Mouse (Mus musculus) cortical plate, adult 2 months (tissue): ENCODE data around the gene Mei1.

ENCODE experiments used
- CTCF ChIP-seq: fragments of 200-500 bp; IDR thresholded peaks from 2 replicates; pipeline ENCODE4 v1.5.1; 2011; ENCODE audit warnings: mild to moderate bottlenecking, control low read depth, low read length; ENCODE audit not compliant: insufficient read depth; ENCODE audit errors: extremely low read depth
- POLR2A ChIP-seq: fragments of 200-500 bp; IDR thresholded peaks from 2 replicates; pipeline ENCODE4 v1.6.1; 2011; ENCODE audit warnings: mild to moderate bottlenecking, low read length, control low read depth; ENCODE audit not compliant: insufficient read depth; ENCODE audit errors: extremely low read depth

GRCm38 (mm10) chr15:82135372-82135771 is 65.6 kb downstream of the Mei1 start:
- TF ChIP-seq POLR2A: no peak
- TF ChIP-seq CTCF: no peak
